Mouse (Mus musculus): Measurements from ENCODE around the gene Gm21721.
"Not testable (repeated sequence)": the region's sequence is repeated elsewhere in the genome, so short reads cannot be mapped to it uniquely, and the experiment has no call there.

Gm21721 gene

DNA sequence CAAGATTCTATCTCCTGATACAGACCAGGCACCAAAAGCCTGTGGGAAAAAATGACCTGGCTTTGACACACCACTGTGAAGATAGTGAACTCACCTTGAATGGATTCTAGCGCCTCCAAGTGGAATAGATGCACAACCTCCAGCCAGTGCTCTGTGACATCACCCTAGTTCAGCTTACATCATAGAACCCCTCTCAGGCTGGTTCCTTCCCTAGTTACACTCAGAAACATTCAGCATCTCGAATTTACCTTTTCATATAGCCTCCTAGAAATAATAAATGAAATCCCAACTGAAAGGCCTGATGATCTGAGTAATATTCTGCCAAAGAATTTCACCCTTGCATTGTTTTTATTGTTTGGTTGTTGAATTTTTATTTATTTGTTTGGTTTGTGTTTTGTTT is at the start of gene Gm21721:
Gm21721 (minus strand) TSS at position 101 of the 400 bp plus-strand sequence.
- not testable (repeated sequence) for DNase-seq

All from thymus, postnatal 25 days (tissue).